Mouse (Mus musculus) stomach, postnatal 0 days (tissue): ENCODE data around the gene Smim15.

ENCODE experiments used
- CTCF ChIP-seq: IDR thresholded peaks from 2 replicates; pipeline ENCODE4 v1.5.1; 2016; ENCODE audit warnings: antibody characterized with exemption, low read depth, mild to moderate bottlenecking, moderate library complexity
- EP300 ChIP-seq: optimal IDR thresholded peaks from 2 replicates; pipeline ENCODE3; 2016; ENCODE audit warnings: antibody characterized with exemption

DNA sequence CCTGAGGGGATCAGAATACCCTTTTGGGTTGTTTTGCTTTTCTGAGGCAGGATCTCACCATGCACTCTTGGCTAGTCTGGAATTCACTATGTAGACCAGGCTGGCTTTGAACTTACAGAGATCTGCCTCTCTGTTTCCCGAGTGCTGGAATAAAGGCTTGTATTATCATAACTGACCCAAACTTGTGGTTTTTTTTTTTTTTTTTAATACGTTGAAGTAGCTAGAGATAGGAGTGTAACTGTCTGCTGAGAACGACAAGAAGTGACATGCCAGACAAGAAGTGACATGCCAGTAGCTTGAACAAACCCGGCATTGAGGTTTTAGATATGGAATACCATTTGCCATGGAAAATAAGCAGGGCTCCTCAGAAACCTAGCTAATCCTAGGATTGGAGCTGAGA, 11.5 kb upstream of the Smim15 start:
- TF ChIP-seq CTCF (no peak), EP300 (no peak)
